Mouse (Mus musculus): ENCODE results near the gene Mup2. TPM values are rescaled to one million over a fixed set of nuclear protein-coding genes. Genes with fewer than 3 reads are reported as not detected.
"Not testable (repeated sequence)": the region's sequence is repeated elsewhere in the genome, so short reads cannot be mapped to it uniquely, and the experiment has no call there.

Mup2 gene
- total RNA-seq (2021): not detected
- long read RNA-seq, experiment 1: 0 reads
- long read RNA-seq, experiment 2: 0 reads

GRCm38 (mm10) chr4:60154189-60154588, at the start of gene Mup2:
Gene Mup2, minus strand, starts transcription at chr4:60154289.
- not testable (repeated sequence) for DNase-seq (ENCODE audit: low spot score in 2 of 2)

Other genes with a start within 250 kb of the Mup2 start
- not detected for gene Slc46a2, start 239.2 kb downstream of the Mup2 start, total RNA-seq (2021)
- not detected for gene Mup4, start 193.6 kb downstream of the Mup2 start, total RNA-seq (2021)
- gene Mup6, start 190.0 kb downstream of the Mup2 start, total RNA-seq (2021): not detected
- not detected for gene Mup7, start 83.8 kb downstream of the Mup2 start, total RNA-seq (2021)
- not detected for gene Mup8, start 68.3 kb upstream of the Mup2 start, total RNA-seq (2021)